Mouse (Mus musculus): ENCODE measurements around the gene Gspt1.
"Not testable (repeated sequence)": the region's sequence is repeated elsewhere in the genome, so short reads cannot be mapped to it uniquely, and the experiment has no call there.

DNA sequence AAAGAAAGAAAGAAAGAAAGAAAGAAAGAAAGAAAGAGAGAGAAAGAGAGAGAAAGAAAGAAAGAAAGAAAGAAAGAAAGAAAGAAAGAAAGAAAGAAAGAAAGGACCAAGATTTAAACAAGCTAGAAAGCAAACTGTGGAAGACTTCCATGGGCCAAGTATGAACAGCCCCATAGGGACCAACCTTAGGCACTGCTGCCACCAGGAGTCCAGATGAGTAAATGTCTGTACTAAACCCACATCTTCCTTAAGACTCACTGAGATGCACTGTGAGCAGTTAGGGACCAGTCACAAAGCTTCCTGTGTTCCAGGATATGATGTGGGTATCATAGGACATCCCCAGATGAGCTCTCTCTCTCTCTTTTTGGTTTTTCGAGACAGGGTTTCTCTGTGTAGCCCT is 43.6 kb upstream of the Gspt1 start:
- peak; percentile 72 for TF ChIP-seq CTCF (IDR thresholded peaks at IDR 0.05; ENCODE audit: low read depth)
- not testable (repeated sequence) for TF ChIP-seq EP300 (optimal IDR thresholded peaks at IDR 0.05)
